Mouse (Mus musculus) thymus, adult 2 months (tissue): ENCODE data around the gene Lbx1. TPM values are rescaled to one million over a fixed set of nuclear protein-coding genes. Genes with fewer than 3 reads are reported as not detected.

Experiments used
- DNase-seq: peaks from one replicate; pipeline ENCODE4 v3.0.0; 2021
- H3K27ac ChIP-seq: fragments of 200-500 bp; 2 replicates; pipeline ENCODE4 v1.5.1; 2012; ENCODE audit warnings: low read length, control low read depth; ENCODE audit not compliant: control insufficient read depth, insufficient read depth
- H3K27me3 ChIP-seq: fragments of 200-500 bp; 2 replicates; pipeline ENCODE4 v1.6.1; 2012; ENCODE audit warnings: mild to moderate bottlenecking, low read length, moderate library complexity, mixed read lengths; ENCODE audit not compliant: control insufficient read depth, insufficient read depth
- H3K36me3 ChIP-seq: fragments of 200-500 bp; 2 replicates; pipeline ENCODE4 v1.6.1; 2012; ENCODE audit warnings: mild to moderate bottlenecking, low read length, moderate library complexity; ENCODE audit not compliant: control insufficient read depth, insufficient read depth
- H3K4me1 ChIP-seq: fragments of 200-500 bp; replicated peaks from 2 replicates; pipeline ENCODE4 v1.6.1; 2012; ENCODE audit warnings: low read length; ENCODE audit not compliant: control insufficient read depth, insufficient read depth
- H3K4me3 ChIP-seq: fragments of 200-500 bp; 2 replicates; pipeline ENCODE4 v1.5.1; 2012; ENCODE audit warnings: mild to moderate bottlenecking, low read length, control low read depth, moderate library complexity; ENCODE audit not compliant: control insufficient read depth, insufficient read depth
- CTCF ChIP-seq: fragments of 200-500 bp; IDR thresholded peaks from 2 replicates; pipeline ENCODE4 v1.5.1; 2012; ENCODE audit warnings: mild to moderate bottlenecking, control low read depth, low read length, moderate library complexity, borderline replicate concordance; ENCODE audit not compliant: control insufficient read depth, poor library complexity, insufficient read depth; ENCODE audit errors: extremely low read depth
- POLR2A ChIP-seq: fragments of 200-500 bp; IDR thresholded peaks from 2 replicates; pipeline ENCODE4 v1.6.1; 2012; ENCODE audit warnings: mild to moderate bottlenecking, low read length, control low read depth, moderate library complexity; ENCODE audit not compliant: control insufficient read depth, poor library complexity, insufficient read depth; ENCODE audit errors: extremely low read depth
- WGBS: fragments of 180-500 bp; shearing (Covaris S2); methylation state at CpG from one replicate; pipeline ENCODE4 v1.1.7; 2018; 5-methylcytosine and 5-hydroxymethylcytosine counted together
- polyA plus RNA-seq: library from polyadenylated mRNA; depleted of rRNA; stranded (reverse); fragments of >200 nt; gene quantifications from 2 replicates; pipeline ENCODE4 v1.2.3, GENCODE M21; 2012

The Lbx1 gene
- polyA plus RNA-seq, 1 experiment, result not detected

GRCm38 (mm10) chr19:45234771-45235231 lies 811 bp downstream of the Lbx1 start:
- TF ChIP-seq CTCF, result no peak
- no peak for TF ChIP-seq POLR2A
- H3K4me1 ChIP-seq, result peaks cover 4% of the 10 kb centered on the region; the same call in 1 of the 2 replicates
- H3K36me3 ChIP-seq, result no peaks in the 10 kb centered on the region
- no peak overlapping the region for H3K27ac ChIP-seq
- no peak for DNase-seq
- 3% methylated on average over 42 of the region's 42 CpGs for WGBS
- peaks cover 48% of the 10 kb centered on the region for H3K27me3 ChIP-seq
- no peak overlapping the region for H3K4me3 ChIP-seq

DNA sequence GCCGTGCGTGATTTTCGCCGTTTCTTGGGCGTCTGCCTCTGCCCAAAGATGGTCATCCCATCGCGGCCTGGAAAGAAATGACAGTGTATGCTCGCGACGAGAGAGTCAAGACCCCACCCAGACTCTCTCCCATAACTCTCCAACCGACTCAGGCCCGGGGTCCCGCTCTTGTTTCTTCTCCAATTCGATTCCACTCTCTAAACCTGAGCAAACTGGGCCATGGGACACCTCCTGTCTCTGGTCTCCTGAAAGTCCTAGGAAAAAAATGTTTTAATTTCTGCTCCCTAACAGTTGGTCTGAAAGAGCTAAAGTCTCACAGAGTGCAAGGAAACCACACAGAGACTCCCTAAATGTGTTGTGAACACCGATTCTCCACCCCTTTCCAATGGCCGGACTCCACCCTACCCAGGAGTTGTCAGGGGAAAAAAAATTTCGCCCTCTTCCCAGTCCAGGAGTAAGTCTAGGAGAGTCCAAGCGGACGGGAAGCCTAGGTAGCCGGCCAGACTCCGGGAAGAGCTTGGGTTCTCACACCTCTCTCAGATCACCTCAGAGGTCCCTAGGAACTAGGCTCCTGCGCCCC lies 1.3 kb downstream of the Lbx1 start:
- whole genome bisulfite sequencing, result 7% methylated on average over 22 of the region's 22 CpGs
- DNase-seq, result no peak
- peaks cover 49% of the 10 kb centered on the region for H3K27me3 ChIP-seq
- no peak overlapping the region for H3K4me3 ChIP-seq
- TF ChIP-seq CTCF (no peak), POLR2A (no peak)
- H3K4me1 ChIP-seq, result peaks cover 7% of the 10 kb centered on the region
- no peaks in the 10 kb centered on the region for H3K36me3 ChIP-seq
- no peak overlapping the region for H3K27ac ChIP-seq

DNA sequence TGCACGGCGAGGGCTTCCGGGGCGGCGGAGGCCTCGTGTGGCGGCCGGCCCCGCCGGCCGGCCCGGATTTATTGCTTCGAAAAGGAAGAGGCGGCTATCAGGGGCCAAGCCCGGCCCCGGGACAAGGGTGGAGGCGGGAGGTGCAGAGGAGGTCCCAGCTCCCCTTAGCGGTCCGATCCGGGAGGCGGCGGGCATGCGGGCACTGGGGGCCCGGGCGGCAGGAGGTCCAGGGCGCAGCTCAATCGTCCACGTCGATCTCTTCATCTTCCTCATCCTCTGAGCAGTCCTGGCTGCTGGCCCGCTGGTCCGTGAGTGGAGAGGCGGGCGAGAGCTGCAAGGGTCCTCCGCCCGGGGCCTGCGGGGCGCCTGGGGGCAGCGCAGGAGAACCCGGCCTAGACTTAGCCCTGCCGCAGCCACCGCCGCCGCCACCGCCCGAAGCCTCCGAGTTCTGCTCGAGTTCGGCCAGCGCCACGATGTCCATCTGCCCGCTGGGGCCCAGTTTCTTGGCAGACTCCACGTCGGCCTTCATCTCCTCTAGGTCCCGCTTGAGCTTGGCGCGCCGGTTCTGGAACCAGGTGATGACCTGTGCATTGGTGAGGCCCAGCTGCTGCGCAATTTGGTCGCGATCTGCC lies 2.0 kb downstream of the Lbx1 start:
- Histone ChIP-seq H3K27me3 (peaks cover 51% of the 10 kb centered on the region), H3K4me1 (peaks cover 7% of the 10 kb centered on the region), H3K4me3 (no peak overlapping the region), H3K36me3 (no peaks in the 10 kb centered on the region), H3K27ac (no peak overlapping the region)
- no peak for DNase-seq
- TF ChIP-seq POLR2A, result no peak
- no peak for TF ChIP-seq CTCF
- WGBS, result 4% methylated on average over 60 of the region's 60 CpGs

DNA sequence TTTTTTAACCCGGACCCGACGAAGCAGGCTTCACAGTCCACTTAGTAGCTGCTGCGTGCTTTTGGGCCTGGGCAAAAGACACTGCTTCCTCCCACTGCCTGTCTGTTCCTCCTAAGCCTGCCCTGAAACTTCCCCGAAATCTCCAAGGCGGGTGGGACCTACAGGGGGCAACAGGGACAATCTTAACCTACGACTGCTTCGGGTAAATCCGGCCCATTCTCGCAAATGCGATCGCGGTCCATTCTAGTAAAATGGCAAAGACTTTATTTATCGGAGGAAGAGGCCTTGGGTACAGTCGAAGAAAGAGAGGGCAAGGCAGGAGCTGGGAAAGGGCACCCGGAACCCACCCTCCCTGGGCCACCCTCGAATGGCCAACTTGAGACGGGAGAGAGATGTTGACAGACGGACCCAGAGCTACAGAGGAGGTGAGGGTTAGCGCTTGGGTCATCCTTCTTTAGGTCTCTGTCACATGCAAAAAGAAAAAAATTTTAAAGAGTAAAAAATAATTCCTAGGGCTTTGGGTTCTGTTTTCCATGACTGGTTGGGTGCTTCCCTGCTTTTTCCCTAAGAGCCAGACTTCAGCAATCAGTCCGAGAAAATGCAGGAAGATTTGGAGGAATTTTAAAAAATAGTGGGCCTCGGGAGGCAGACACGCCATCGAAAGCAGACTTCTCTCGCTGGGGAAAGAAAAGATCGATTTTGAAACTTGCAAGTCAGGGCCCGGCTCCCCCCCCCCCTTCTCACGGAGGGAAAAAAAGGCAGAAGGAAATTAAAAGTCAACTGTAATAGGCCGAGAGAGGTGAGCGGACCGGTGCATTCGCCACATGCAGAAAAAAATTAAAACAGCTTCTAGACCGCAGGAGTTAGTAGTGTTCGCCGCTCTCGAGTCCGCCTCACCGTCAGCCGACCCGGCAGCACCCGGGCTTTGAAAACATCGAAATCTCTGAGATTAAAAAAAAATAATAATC lies 2.9 kb downstream of the Lbx1 start:
- 3% methylated on average over 42 of the region's 42 CpGs for WGBS
- Histone ChIP-seq H3K4me1 (peaks cover 7% of the 10 kb centered on the region), H3K27me3 (peaks cover 53% of the 10 kb centered on the region), H3K27ac (no peak overlapping the region), H3K36me3 (no peaks in the 10 kb centered on the region), H3K4me3 (no peak overlapping the region)
- no peak for DNase-seq
- no peak for TF ChIP-seq POLR2A
- TF ChIP-seq CTCF, result no peak

DNA sequence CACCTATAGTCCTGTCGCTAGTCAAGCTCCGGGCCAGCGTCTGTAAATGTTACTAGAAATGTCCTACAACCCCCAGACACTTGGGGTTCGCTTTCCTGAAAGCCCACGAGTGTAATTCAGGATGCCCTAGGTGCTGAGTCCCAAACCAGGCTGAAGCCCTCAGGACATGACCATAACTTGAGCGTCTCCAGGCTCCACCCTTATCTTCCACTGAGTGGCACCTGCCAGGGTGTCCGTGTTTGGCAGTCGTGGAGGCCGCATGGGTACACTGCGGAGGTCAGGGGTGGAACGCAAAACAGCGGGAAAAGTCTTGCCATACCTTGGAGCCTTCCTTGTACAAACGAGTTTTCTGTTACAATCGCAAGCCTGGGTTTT lies 3.6 kb downstream of the Lbx1 start:
- no peak for DNase-seq
- Histone ChIP-seq H3K27me3 (peaks cover 50% of the 10 kb centered on the region), H3K36me3 (no peaks in the 10 kb centered on the region), H3K4me1 (peaks cover 7% of the 10 kb centered on the region), H3K27ac (no peak overlapping the region), H3K4me3 (no peak overlapping the region)
- WGBS, result 6% methylated on average over 14 of the region's 14 CpGs
- TF ChIP-seq POLR2A (no peak), CTCF (no peak)

DNA sequence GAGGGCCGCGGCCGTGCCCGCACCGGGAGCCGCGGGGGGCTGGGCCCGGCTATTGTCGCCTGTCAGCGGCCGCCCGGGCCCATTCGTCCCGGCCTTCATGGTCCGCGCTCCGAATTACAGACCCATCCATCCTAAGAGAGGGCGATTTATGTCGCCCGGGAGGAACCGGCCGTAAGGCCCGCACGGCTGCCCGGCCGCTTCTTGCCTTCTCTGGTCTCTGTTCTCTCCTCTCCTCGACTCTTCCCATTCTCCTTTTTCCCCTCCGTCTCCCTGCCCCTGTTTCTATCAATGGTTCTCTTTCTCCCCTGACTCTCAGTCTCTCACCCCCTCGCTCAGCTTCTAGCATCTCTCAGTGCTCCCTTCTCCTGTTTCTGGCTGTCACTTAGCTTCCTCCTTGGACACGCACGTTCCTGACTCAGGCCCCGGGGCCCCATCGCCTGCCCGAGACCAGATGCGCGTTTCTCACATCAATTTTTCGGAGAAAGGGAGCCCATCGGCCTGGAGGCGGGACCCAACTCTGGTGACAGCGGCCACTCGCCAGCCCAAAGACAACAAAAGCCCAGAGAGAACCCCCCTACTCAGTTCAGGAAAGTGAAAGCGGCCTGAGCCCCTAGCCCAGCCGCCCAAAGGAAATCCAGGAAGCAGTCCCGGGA lies 4.1 kb downstream of the Lbx1 start:
- H3K27me3 ChIP-seq, result peaks cover 49% of the 10 kb centered on the region
- no peak overlapping the region for H3K27ac ChIP-seq
- WGBS, result 6% methylated on average over 44 of the region's 44 CpGs
- no peak overlapping the region for H3K4me3 ChIP-seq
- H3K4me1 ChIP-seq, result peaks cover 6% of the 10 kb centered on the region
- no peaks in the 10 kb centered on the region for H3K36me3 ChIP-seq
- TF ChIP-seq CTCF, result no peak
- TF ChIP-seq POLR2A, result no peak
- no peak for DNase-seq
